Mouse (Mus musculus) gastrocnemius, adult 8-10 months (tissue): ENCODE measurements around the gene Pard3b. TPM values are rescaled to one million over a fixed set of nuclear protein-coding genes. Genes with fewer than 3 reads are reported as not detected.

Experiments
- DNase-seq, 2 experiments: peaks; one replicate each; pipeline ENCODE4 v3.0.0; 2022; ENCODE audit warnings: low spot score in 2 of 2
- total RNA-seq, 4 experiments: library from RNA; stranded (reverse); gene quantifications; 2 replicates each; pipeline ENCODE4 v1.2.4; 2022

Pard3b gene
- total RNA-seq, 4 experiments from 2014 or later, result 4.6 to 6.6 (median 5.1) TPM

DNA sequence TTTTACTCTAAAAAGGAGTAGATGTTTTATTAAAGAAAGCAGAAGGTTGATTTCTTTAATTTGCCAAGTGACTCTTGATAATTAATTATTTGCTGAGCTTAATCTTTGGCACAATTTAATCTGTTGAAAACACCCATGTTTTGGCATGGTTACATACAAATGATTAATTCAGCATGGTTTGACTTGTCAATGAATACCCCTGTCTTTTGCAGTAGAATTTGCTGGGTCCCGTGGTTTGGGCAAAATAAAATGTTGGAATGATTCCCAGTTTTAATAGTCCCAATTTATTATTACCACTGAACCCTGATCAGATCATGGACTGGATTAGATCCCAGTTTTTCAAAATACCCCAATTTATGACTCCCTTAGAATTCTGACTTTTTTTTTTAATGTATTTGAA lies 808.2 kb downstream of the Pard3b start:
- no peak for DNase-seq

DNA sequence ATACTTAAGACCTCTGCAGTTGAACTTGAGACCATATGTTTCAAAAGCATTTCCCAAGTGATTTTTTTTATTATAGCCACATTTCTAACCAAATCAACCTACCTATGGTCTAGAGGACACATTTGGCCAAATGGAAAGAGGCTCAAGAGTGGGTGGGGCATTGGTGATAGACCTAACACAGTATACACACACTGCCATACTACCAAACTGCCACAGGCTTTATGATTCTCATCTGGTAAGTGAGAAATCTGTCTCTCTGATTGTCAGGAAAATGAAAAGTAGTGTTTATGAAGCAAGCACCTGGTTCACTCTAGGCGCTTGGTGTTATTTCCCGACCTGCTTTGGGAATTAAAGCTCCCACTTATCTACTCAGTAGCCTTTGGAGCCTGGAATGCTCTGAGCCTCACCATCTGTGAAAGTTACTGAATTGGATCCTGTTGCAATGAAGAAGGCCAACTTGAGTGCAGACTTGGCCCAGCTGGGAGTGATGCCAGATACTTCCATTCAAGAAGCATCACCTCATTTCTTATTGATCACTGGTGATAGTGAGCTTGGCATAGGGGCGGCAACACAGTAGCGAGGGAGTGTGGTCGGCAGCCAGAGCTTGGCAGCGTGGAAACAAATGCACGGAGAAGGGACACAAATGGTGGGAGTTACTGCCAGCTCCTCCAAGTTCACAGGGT lies 810.7 kb downstream of the Pard3b start:
- no peak for DNase-seq

GRCm38 (mm10) chr1:62465536-62465935 lies 826.9 kb downstream of the Pard3b start:
- DNase-seq, result no peak

- DNase-seq, result no peak
These were observed 827.9 kb downstream of the Pard3b start for GRCm38 (mm10) chr1:62466544-62466943.

DNA sequence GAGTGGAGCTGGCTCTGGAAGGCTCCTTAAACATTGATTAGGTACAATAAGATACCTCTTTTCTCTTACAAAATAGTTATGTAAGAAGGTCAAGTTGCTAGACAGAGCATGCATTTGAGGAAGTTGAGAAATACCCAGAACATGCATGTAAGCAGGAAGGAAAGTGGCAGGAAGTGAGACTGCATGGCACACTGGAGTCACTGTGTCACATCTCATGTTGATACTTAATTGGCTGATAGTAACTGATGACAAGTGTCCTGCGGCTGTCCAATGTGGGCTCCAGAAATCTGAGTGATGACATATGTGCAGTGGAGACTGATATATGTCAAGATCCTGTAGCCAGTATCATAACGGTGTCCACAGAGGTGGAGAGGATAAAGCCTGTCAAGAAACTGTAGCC lies 844.4 kb downstream of the Pard3b start:
- DNase-seq, result no peak

GRCm38 (mm10) chr1:62488871-62489270 lies 850.2 kb downstream of the Pard3b start:
- DNase-seq, result no peak

- DNase-seq, result no peak
These were observed 860.5 kb downstream of the Pard3b start for GRCm38 (mm10) chr1:62499146-62499545.

DNA sequence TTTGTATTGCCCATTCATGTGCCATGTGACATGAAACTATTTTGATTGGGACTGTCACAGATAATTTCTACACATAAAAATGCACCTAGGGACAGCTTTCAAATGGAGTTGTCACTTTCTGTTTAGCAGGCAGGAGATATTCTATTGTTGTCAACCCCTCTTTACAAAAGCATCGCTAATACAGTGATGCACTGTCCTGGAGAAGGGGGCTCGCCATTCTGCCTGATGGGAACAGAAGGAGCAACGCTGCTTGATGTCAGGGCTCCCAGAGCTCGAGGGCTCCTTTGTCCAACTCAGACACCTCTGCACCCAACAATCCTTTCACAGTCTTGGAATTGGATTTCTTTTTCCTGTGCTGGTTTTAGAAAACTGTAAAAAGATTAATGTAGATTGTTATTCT lies 871.9 kb downstream of the Pard3b start:
- DNase-seq, result no peak

DNA sequence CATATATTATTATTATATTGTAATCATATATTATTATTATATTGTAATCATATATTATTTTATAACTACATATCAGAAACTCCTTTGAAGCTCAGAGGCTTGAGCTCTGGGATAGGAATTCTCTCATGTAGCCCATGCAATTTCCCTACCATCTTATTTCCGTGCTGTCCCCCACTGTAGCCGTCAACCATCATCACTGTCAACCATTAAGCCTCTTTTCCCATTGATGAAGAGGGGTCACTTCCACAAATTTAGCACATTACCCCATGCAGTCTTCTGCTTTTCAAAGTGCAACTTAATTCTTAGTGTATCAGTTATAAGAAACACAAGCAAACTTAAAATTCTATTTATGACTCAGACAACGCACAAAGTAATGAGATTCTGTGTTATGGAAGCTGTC lies 873.1 kb downstream of the Pard3b start:
- DNase-seq, result no peak

- DNase-seq, result no peak
These were observed 880.1 kb downstream of the Pard3b start for GRCm38 (mm10) chr1:62518621-62519213.

- no peak for DNase-seq
These were observed 882.7 kb downstream of the Pard3b start for GRCm38 (mm10) chr1:62521368-62521767.

- DNase-seq, result no peak
These were observed 884.1 kb downstream of the Pard3b start for GRCm38 (mm10) chr1:62522761-62523160.

DNA sequence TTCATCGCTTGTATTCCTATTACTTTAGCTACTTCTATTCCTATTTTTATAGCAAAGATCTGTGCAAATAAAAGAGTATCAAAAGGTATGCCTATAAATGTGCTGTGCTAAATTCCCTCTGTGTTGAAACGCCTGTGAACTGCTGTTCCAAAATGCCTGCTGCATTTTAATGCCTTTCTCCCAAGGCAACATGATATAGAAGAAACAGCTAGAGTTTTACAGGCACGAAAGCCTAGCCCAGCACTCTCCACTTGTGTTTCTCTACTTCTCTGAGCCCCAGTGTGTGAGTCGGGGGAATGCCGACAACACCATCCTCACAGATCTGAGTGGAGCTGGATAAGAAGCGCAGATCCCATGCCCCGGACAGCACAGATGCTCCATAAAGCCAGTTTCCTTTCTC lies 889.2 kb downstream of the Pard3b start:
- DNase-seq, result no peak

- no peak for DNase-seq
These were observed 891.3 kb downstream of the Pard3b start for GRCm38 (mm10) chr1:62529941-62530340.

DNA sequence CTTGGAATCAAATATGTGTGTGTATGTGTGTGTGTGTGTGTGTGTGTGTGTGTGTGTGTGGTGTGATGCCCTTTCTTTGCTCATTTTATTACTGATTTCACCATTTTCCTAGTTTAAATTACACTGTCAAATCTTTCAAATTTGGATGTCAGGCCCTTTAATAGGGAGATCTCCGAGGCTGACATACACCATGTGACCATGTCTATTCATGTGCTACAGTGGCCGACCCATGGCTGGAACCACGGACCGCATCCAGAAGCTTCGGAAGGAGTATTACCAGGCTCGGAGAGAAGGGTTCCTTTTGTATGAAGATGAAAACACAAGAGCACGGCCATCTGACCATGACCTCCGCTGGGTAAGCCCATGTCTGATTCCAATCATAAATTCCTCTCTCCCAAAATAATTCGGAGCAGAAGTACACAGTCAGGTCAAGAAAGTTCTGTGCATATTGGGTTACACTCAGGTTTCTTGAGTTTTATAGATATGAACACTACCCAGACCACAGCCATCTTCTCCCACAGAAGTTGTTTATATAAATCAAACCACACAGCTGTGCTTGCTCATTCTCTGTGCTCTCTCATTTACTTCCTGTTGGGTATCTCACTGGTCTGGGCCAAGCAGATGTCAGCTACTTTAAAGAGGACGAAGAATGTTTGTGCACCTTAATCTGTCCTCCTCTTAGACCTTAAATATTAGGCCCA lies 894.0 kb downstream of the Pard3b start:
- no peak for DNase-seq

- no peak for DNase-seq
These were observed 910.3 kb downstream of the Pard3b start for GRCm38 (mm10) chr1:62548953-62549352.

- no peak for DNase-seq
These were observed 911.9 kb downstream of the Pard3b start for GRCm38 (mm10) chr1:62550546-62550945.

DNA sequence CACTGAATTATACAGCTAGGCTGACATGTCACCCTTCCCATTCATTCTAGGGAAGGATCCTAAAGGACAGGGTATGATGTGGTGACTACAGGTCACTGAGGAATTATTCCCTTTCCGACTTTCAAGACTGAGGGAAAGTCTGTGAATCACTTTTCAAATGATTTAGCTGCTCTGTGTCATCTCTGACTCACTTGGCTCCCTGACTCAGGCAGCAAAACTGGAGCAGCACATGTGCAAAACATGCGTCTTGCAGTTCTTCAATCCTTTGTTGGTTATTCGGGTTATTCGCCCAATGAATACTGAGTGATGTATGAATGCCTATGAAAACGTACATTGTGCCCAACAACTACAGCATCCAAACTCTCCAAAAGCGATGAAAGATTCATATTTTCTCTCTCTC lies 912.9 kb downstream of the Pard3b start:
- DNase-seq, result no peak

- DNase-seq, result no peak
These were observed 917.2 kb downstream of the Pard3b start for GRCm38 (mm10) chr1:62555838-62556237.

DNA sequence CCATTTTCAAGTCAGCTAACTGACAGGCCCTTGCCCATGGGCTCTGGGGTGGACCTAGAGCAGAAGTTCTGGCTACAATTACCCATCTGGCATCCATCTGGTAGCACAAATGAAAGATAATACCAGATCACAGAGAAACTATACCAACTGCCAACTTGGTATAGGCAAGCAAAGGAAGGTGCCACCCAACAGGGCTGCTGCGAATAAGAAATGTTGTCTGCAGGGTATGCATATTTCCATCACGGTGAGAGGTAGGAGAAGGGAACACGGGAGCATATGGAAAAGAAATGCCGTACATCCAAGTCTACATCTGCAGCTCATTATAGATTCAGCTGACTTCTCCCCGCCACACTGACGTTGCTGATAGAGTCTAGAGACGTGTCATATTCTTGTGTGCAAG lies 924.4 kb downstream of the Pard3b start:
- DNase-seq, result no peak

DNA sequence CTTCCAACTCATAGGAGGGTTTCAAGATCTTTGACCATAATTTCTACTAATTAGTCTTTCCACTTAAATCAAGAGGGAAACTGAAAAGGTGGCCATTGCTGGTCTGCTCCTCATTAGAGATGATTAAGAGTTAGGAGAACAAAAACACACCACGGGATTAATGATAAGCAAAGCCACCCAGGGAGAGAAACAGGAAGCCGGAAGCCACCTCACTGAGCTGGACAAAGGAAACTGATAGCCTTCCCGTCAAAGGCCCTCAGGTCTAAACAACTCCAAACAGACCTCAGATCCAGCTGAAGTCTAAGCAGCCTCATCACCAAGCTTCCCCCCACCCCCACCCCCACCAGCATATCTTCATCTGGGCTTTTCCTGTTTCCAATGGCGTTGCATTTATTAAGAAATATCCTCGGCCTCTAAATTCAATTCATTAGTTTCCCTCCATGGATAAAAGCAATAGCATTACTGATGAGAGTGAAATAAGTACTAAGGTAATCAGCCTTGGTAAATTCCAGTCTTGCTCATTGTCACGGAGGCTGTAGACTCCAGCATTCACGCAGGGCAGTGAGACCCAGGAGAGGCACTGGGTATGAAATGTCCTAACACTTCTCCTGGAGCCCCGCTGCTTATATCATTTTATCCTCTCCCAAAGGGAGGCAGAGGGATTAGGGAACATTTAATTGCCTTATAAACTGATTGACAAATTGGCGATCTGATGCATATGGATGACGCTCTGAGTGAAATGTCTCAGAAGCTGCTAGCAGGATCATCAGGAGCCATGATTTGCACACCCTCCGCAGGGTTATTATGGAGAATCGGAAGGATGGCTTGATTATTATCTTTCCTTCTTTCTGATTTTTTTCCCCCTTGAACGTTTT lies 925.9 kb downstream of the Pard3b start:
- DNase-seq, result no peak
